Mouse (Mus musculus): ENCODE data around the gene Mrpl18.
"Not testable (repeated sequence)": the region's sequence is repeated elsewhere in the genome, so short reads cannot be mapped to it uniquely, and the experiment has no call there.

Gene Mrpl18

DNA sequence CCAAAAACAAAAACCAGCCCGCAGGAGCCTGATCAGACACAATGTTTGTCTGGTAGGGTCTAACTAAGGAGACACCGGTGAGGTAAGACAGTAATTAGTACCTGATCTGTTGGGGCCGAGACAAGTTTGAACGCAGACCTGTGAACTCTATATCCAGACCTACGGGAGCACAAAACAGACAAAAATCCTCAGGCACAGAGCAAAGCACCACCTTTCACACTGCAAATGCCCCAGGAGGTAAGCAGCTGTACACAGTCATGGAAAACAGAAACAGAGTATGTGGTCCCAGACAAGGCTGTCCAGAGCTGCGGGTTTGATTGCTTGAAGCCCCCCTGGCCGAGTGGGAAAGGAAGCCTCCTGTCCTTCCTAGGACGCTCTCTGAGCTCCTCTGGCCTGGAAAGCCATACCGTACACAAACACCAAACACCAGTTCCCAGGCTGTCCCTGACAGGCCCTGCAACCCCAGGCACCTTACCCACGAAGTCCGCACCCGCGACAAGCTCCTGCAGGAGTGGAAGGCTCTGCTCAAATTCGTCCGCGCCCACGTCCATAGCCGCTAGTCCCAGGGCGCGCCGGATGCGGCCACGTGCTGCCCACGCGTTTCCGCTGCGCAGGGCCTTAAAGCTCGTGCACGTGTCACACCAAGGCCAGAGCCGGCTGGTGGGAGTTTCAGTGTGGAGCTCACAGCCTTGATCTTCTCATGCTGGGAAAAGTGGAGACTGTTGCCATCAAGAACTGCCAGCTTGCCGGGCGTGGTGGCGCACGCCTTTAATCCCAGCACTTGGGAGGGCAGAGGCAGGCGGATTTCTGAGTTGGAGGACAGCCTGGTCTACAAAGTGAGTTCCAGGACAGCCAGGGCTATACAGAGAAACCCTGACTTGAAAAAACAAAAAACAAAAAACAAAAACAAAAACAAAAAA, 6.5 kb downstream of the Mrpl18 start, which contains the start of gene Pnldc1:
TSS of gene Pnldc1 (minus strand) at position 870 of the 920 bp plus-strand sequence.
- DNase-seq (ENCODE audit: low spot score in 2 of 2) = no peak

DNA sequence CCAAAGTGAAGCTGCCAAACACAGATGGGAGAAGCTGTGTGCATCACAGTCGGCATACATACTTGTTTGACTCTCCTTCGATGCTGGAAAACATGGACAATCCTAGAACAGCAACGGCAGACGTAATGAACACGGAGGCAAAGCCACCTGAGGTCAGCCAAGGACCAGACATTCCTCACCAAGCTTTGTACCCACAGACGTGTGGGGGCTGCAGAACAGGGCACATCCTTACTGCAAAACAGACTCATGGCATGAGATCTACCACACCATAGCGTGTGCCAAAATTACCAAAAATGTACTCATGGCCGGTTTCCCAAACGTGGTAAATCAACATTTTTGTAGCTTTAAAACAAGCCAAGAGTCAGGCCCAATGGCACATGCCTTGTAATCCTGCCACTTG, 9.7 kb downstream of the Mrpl18 start:
- no peak for DNase-seq (ENCODE audit: low spot score in 2 of 2)

DNA sequence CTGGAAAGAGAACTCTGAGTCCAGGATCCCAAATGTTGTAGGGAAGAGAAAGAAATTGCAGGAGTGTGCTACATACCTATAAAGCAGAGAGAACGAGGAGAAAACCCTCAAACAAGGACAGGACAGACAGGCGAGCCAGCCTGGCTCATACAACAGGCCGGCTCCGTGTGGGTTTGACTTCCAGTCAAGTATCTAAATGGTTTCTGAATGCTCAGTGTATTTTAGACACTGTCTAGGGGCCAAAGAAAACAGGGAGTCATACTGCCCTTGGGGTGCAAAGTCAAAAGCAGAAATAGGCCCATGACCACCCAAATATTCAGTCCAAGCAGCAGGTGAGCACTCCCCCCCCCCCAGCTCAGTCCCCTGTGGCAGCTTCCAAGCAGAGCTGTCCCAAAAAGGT, 10.3 kb downstream of the Mrpl18 start:
- DNase-seq (ENCODE audit: low spot score in 2 of 2) = no peak

DNA sequence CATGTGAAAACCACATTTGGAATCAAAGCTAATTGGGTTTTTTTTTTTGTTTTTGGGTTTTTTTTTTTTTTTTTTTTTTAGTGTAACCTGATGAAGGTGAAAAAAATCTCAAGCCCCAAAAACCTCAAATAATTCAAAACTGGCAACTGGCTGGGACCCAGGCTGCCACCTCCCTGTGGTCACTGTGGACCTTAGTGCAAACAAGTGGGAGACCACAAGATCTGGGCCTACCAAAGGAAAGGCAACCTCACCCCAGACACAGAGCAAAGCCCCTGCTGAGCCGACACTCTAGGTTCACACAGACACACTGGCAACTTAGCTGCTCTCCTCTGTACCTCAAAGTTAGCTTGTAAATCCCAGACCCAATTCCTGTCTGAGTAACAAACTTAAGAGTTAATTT, 11.8 kb downstream of the Mrpl18 start:
- DNase-seq (ENCODE audit: low spot score in 2 of 2) = no peak

DNA sequence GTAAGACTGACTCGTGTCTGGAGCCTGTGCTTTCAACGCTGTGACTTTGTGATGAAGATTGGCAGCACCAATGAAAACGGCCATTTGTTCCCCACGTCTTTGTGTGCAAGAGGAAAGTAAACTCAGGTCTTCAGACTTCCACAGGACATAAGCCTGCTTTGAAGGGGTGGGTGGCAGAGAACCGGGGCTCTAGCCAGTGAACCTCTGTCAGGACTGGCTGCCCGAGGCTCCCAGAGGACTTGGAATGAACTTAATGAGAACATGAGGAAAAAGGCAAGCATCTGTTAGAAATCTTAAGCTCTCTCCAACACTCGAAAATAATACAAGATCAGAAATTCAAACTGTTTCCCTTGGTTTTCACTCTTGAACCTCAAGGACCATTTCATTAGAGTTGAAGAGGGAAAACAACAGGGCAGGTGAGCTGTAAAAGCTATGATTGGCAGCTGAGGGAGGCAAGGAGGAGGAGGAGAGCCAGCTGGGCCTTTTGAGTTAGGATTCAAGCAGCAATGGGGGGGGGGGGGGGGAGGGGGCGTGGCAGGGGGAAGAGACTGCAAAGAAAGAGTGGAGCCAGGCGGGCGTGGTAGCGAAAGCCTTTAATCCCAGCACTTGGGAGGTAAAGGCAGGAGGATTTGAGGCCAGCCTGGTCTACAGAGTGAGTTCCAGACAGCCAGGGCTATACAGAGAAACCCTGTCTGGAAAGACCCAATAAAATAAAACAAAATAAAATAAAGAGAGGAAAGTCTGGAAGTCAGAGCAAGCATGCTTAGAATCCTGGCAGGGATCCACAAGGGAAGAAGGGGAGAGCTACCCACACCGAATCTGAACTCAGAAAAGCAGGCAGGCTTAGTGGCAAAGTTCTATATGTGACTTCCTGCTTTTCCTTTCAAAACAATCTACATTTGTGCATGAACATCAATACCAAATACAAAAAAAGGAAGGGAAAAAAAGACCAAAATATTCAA, 12.5 kb downstream of the Mrpl18 start:
- no peak for DNase-seq (ENCODE audit: low spot score in 2 of 2)

DNA sequence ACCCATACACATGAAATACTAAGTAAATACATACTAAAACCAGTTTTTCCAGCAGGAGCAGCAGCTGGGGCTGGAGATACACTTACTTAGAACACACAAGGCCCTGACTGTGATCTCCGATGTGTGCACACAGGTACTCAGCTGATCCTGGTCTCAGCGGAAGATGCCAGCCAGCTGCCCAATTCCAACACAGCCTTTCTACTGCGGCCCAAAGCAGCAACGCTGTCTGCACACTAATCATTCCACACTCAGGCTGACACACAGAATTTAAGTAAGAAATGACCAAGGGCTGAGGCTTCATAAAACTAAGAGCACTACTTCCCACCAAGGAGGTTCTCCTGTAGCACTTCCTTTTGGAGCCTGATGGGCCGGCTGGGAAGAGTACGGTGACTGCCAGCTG, 13.9 kb downstream of the Mrpl18 start:
- no peak for DNase-seq (ENCODE audit: low spot score in 2 of 2)

DNA sequence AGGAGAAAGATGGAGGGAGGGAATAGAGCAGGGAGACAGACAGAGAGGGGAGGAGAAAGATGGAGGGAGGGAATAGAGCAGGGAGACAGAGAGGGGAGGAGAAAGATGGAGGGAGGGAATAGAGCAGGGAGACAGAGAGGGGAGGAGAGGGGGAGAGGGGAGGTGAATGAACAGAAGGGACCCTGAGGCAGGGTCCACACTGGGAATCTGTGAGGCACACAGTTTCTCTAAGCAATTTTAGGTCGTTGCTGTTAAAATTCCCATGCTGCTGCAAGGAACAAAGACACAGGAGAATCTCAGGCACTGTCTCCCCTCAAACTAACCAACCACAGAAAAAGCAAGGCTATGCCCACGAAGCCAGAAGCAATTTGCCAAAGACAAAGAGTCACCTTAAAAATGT, 17.5 kb downstream of the Mrpl18 start:
- DNase-seq (ENCODE audit: low spot score in 2 of 2) = not testable (repeated sequence)

DNA sequence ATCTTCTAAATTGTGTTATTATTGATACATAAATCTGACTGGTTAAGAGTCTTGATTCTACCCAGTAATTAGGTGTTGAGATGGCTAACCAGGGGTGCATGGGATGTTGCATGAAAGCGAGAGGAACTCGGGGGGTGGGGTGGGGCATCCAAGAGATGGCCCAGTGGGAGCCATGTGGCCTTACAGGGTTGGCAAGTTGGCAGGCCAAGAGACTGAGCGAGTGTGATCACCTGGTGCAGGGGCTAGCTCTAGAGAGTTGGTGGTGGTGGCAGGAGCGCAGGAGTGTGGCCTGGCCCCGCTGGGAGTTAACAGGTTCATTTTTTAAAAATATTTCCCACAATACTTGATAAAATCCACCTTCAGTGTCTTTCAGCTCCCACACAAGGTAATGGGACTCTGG, 18.5 kb downstream of the Mrpl18 start:
- DNase-seq (ENCODE audit: low spot score in 2 of 2) = no peak

DNA sequence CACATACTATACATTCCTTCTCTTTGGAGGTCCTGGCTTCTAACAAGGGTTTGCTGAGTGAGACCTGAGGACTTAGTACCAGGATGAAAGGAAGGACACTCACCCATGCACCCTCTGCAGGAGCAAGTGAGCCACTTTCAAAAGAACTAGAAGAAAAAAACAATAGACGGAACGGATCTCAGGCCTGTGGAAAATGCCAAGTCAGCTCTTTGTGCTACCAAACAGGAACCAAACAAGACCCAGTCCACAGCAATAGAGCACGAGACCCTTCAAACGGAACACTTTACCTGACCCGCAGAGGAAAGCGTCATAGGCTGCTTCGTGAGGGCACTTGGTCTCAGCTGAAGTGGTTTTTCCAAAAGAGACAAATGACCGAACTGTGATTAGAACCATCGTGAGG, 24.1 kb downstream of the Mrpl18 start:
- no peak for DNase-seq (ENCODE audit: low spot score in 2 of 2)

DNA sequence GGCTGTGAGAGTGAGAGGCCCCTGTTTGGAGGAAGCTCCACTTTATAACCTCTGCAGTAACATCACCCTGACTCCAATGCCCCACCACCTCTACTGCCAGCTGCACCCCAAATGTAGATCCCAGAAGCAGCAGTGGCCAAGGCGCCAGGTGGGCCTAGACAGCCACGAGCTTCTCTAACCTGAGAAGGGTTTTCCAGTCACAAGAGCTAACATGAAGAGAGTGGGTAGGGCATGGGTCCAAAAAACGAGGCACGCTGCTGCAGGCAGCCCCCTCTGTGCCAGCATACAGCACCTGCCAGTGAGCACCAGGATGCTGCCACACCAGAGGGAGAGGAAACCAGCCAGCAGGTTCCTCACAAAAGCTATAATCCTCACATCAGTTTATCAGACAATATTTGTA, 25.1 kb downstream of the Mrpl18 start:
- DNase-seq (ENCODE audit: low spot score in 2 of 2) = no peak

DNA sequence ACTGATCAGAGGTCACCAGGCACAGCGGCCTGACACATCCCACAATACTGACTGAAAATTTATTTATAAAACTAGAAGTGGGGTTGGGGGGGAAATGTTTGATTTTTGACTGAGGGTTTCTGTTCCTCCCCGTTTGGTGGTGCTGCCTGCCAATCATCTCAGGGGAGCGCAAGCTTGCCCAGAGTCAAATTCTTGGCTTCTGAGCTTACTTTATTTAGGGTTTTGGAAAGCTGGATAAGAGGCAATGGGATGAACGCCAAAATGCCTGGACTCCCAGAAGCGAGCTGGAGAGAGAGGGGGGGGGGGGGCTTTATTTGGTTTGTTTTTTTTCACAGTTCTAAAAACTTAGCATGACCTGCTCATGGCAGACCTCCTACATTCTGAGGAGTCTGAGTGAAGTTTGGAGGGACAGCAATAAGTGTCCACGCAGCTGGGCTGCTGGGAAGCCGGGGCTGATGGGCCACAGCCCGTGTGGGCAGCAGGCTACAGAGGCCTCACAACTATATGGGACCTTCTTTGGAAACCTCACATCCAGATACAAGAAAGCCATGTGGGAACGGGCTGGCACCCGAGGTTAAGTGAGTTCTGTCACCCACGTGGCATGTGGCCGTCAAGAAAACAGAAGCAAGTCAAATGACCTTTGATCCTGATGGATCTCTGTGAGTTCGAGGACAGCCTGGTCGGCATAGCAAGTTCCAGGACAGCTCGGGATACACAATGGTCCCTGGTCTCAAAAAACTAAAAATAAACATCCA, 28.9 kb downstream of the Mrpl18 start:
- no peak for DNase-seq (ENCODE audit: low spot score in 2 of 2)

DNA sequence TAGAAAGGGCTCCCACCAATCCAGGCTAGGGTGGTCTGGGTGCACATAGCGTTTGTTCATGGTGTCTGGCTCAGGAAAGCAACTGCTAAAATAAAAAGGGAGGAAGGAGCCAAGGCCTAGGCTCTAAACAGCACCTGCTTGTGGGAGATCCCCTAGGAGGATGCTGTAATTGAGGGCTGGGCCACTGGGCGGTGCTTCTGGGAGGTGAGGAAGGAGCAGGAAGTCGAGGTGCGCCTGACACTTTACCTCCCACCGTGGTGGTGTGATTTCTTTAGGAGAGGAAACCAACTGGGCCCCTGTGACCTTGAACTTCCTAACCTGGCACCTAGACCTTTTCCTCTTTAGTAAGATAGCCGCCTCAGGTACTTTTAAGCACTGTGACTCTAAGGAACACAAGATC, 29.5 kb downstream of the Mrpl18 start:
- DNase-seq (ENCODE audit: low spot score in 2 of 2) = no peak

DNA sequence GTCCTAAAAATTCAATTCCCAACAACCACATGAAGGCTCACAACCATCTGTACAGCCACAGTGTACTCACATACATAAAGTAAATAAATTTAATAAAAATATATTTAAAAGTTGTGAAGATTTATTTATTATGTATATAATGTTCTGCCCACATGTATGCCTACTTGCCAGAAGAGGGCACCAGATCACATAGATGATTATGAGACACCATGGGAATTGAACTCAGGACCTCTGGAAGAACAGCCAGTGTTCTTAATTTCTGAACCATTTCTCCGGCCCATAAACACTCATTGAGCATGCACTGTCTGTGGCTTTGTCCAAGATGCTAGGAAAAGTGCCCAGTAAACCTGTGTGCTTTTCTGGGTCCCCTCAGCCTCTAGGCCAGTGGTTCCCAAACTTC, 34.9 kb downstream of the Mrpl18 start:
- no peak for DNase-seq (ENCODE audit: low spot score in 2 of 2)

DNA sequence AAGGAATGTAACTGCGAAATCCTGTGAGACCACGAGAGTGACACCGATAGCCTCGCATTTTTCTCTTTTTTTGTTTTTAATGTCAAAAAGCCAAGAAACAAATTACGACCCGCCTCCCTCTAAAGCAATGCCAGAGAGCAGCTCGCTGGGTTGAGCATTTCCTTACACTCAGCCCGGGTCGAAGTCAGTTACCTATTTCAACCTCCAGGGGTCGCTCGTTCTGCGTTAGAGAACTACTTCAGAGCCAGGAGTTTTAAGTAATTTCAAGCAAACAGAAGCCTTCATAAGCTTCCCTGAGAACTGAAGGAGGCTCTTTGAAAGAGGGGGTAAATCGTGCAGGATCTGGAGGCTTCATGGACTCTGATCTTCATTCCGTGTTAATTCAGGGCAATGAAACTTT, 36.0 kb downstream of the Mrpl18 start:
- peak; percentile 51 to 72 for DNase-seq (ENCODE audit: low spot score in 2 of 2)

DNA sequence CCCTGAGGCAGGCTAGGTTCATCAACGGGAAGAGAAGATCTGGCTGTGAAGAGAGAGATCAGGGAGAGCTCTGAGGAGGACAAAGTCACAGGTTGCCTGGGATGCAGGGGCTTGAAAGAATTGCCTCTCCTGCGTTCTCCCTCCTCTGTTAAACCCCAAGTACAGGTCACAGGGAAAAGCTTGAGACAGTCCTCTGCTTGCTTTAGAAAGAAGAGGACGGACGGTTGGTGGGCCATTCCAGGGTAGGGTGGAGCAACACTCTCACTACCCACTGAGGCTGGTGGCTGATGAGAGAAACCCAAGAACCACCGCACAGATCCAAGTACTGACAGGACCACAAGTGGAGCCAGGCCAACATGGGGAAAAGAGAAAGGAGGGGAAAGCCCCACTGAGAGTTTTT, 40.4 kb downstream of the Mrpl18 start, which contains the start of gene Mrgprh:
TSS of gene Mrgprh (plus strand) at position 301 of the 400 bp plus-strand sequence.
- DNase-seq (ENCODE audit: low spot score in 2 of 2) = no peak

DNA sequence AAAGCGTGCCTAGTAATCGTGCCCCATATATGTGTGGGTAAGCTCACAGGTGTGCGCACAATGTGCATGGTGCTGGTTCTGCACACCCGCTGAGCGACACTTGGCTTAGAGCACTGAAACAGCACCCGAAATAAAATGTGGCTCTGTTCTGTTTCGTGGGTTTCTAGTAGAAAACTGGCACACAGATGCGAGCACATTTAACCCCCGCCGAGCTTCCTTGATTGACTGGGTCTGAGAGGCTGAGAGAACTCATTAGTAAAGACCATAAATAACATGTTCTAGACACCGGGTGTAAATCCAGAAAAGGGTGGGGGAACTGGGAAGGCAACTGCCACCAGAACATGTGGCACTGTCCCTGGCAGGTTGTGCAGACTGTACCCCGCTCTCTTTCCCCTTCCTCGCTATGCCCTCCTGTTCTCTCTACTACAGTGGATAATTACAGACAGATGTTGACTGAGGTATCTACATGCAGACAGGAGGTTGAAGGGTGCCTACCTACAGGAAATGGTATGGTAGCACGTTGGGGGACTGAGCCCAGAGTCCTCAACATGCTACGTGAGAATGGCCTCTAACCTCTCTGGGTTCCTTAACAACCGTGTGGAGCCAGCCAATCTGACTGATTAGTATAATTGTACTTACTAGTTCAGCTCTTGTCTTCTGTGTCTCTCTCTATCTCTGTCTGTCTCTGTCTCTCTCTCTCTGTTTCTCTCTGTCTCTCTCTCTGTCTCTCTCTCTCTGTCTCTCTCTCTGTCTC, 43.7 kb downstream of the Mrpl18 start:
- no peak for DNase-seq (ENCODE audit: low spot score in 2 of 2)

DNA sequence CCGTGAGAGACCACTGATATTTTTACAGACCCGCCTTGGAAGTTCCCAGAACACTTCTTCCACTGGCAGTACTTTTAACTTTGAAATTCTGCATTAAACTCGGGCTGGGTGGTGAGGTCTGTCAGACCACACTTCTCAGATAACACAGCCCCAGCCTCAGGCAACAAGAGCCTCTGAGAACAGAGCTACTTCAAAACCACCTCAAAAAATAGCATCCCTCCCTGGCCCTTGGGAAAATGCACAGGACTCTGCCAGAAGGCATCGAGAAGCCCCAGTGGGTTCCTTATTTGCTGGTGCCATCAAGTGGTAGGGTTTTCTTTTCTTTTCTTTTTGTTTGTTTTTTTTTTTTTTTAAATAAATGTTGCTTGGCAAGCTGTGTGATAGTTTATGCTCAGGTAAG, 47.5 kb downstream of the Mrpl18 start:
- no peak for DNase-seq (ENCODE audit: low spot score in 2 of 2)

DNA sequence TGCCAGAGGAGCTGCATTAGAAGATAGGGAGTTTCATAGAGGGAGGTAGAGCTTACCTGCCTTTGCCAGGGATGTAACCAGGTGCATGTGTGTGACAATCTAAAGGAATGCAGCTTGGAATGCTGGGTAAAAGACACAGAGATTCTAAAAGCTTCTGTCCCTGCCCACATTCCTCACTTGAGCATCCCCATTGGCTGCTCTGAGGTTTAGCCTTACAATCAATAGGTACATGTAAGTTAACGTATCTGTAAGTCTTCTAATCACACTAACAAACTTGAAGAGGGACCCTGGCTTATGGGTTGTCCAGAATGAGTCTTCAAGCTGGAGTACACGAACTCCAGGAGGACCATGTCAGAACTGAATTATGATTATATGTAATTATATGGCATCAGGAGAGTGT, 48.1 kb downstream of the Mrpl18 start, which contains the start of gene Mas1:
TSS of gene Mas1 (minus strand) at position 101 of the 400 bp plus-strand sequence.
- no peak for DNase-seq (ENCODE audit: low spot score in 2 of 2)

DNA sequence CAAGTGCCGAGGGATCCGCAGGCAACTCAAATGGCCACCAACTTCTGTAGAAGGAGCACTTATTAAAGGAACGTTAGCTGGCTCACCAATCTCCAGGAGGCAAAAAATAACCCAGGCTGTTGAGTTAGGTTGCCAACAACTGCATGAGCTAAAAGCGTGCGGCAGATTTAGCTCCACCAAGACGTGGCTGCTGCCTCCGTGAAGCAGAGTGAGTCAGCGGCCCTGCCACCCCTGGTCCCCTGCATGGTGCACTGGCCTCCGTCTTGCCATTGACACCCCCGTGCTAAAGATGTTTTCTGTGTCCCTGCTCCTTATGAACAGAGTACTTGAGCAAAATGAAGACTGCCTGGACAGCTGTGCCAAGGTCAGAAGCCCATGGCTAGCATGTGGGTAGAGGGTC, 49.3 kb downstream of the Mrpl18 start:
- DNase-seq (ENCODE audit: low spot score in 2 of 2) = no peak

DNA sequence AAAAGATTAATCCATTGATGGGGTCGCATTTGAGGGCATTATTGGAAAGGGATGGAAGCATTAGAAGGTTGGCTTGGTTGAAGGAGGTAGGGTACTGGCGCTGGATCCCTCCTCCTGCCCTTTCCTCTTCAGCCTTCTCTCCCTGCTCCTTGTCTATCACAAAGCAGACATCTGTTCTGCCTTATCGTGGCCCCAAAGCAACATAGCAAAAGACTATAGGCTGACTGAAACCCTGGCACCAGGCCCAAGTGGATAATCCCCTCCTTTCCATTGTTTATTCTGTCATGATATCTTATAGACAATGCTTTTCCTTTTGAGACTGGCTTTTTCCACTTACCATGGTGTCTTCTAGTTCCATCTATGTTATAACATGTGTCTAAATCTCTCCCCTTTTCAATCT, 50.7 kb downstream of the Mrpl18 start:
- no peak for DNase-seq (ENCODE audit: low spot score in 2 of 2)

DNA sequence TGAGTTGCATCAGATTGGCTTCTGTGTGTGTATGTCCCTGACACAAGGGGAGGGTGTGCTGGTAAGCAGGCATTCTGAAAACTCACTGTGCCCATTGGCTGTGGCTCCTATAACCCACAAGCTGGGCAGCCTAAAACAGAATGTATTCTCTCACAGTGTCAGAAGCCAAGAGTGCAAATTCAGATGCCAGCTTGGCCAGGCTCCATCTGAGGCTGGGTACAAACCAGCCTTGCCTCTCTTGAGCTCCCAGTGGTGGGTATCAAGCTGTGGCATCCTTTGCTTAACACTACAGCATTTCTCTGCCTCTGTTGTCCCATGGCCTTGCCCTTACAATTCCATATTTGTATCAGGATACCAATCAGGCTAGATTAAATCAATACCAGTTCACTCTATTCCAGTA, 52.0 kb downstream of the Mrpl18 start:
- DNase-seq (ENCODE audit: low spot score in 2 of 2) = no peak

All from spleen, postnatal 14 days (tissue).